Mouse (Mus musculus): Measurements from ENCODE around the gene Itgb8.

Gene Itgb8

DNA sequence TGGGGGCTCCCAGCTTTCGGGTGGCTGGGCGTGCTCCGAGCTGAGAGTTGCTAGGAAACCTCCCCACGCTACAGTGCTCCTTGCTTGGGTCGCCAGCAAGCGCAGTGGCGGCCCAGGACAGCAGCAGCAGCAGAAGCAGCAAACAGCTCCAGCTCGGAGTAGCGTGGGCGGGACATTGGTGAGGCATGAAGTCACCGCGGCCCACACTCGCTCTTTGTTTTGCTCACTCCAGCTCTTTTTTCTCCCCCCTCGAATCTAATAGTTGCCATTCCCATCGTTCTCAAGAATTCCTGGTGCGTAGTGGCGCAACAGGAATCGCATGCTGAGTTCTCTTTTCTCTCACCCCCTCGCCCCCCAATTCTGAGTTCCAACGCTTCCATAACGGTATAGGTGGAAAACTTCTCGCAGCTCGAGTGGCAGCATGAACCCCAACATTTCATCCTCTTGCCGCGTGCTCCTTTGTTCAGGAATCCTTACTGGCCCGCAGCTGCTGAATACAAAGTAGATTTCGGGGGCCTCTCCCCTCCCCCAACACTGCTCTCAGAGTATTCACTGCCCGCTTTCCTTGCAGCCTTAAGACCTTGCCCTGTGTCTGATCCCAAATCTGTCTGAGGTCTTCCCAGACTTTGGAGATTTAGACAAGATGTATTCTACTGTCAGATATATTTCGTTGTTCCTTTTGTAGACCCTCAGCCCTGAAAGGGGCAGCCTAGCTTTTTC is at the start of gene Itgb8:
Gene Itgb8 (minus strand): TSS at position 107 of the 720 bp plus-strand sequence.
- no peak for DNase-seq (ENCODE audit: low spot score)

DNA sequence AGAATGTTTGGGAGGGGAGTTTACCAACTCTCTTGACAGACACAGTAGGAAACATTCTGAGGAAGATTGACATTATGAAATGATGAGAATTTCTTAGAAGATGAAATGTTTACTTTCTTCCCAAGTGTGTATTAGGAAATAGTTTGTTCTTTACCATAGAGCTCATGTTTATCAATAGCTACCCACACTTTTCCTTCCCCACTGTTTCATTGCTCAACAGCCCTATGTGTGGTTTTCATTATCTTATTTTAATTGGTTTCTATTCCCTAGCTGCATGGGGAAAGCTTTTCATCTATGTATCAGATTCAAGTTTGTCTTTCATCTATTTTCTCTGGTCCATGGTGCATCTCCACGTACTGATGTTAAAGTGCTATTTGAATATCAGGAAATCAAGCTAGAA is 37.7 kb upstream of the Itgb8 start:
- no peak for DNase-seq (ENCODE audit: low spot score)

- no peak for DNase-seq (ENCODE audit: low spot score)
Observed at GRCm38 (mm10) chr12:119273605-119274004, 35.0 kb upstream of the Itgb8 start.

DNA sequence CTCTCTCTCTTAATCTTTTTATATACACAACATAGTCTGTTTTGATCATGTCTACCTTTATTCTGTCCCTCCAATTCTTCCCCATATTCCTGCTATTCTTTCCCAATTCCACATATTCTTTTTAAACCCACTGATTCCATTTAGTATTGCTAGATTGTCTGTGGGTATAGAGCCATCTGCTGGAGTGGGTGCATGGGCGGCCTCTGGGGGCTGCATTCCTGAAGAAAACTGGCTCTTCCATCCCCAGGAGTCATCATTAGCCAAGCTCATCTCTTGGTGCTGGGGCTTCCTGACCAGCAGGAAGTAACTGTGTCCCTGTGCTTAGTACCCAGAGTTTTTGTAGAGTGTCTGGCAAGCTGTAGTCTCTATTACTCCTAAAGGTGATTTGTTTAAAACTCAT is 33.4 kb upstream of the Itgb8 start:
- DNase-seq (ENCODE audit: low spot score), result no peak

- no peak for DNase-seq (ENCODE audit: low spot score)
Observed at GRCm38 (mm10) chr12:119270036-119270435, 31.4 kb upstream of the Itgb8 start.

GRCm38 (mm10) chr12:119268723-119269122 is 30.1 kb upstream of the Itgb8 start:
- DNase-seq (ENCODE audit: low spot score), result no peak

- DNase-seq (ENCODE audit: low spot score), result no peak
Observed at GRCm38 (mm10) chr12:119264506-119264905, 25.9 kb upstream of the Itgb8 start.

GRCm38 (mm10) chr12:119248581-119248980 is 10.0 kb upstream of the Itgb8 start:
- DNase-seq (ENCODE audit: low spot score), result no peak

- no peak for DNase-seq (ENCODE audit: low spot score)
Observed at GRCm38 (mm10) chr12:119241071-119241470, 2.5 kb upstream of the Itgb8 start.

DNA sequence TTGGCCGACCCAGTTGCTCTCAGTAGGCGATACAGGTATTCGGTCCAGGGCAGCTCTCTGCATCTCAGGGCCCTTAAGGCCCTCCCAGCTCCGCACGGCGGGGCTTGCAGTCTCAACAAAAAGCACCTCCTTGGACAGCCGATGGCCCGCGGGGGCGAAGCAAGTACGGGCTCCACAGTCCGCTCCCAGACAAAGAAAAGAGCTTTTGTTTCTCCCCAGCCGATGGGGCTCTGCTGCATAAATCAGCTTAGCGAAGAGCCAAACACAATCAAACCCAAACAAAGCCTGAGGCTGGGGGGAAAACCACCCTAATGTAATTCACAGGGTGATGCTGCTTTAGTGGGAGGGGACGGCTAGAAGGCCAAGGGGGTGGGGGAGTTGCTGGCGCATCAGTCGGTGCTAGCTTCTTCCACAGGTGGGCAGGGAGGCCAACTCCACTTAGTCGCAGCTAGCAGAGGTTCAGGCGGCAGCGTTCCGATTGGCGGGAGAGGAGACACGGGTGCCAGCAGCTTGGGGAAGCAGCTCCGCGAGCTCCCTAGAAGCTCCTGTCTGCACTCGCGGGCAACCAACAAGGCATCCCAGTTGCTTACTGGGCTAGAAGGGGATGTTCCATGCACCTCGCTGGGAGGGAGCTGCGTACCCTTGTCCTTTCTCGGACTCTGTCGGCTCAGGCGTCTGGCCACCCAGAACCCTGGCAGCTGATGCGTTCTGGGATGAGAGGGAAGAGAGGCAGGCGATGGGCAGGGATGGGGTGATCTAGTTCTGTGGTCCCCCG is 494 bp downstream of the Itgb8 start:
- DNase-seq (ENCODE audit: low spot score), result no peak

DNA sequence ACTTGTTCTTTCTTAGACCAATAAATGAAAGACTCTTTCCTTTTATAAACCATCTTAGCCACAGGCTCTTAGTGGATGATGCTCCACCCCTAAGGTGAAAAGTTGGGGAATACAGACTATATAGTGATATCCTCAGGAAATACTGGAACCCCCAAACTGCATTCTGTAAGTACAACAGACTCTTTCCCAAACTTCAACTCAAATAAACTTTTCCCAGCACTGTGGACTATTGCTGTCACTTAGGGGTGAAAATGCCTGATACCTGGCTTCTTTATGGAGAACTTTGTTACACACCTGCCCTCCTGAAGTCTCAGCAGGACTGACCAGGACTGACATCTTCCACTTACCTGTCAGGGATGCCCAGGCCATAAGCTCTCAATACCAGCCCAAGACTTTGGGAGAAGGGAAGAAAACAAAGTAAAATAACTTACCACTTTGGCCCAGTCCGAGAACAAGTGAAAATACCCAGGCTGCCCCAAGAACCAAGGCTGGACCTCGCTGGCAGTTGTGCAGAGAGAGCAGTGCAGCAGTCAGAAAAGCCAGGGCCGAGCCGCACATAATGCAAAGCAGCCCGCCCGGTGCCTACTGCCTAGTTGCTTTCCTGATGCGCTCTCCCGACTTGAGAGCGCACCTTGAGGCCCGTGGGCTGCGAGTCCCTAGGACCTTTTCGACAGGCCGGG is 1.2 kb downstream of the Itgb8 start:
- DNase-seq (ENCODE audit: low spot score), result no peak

GRCm38 (mm10) chr12:119231831-119232230 is 6.8 kb downstream of the Itgb8 start:
- no peak for DNase-seq (ENCODE audit: low spot score)

DNA sequence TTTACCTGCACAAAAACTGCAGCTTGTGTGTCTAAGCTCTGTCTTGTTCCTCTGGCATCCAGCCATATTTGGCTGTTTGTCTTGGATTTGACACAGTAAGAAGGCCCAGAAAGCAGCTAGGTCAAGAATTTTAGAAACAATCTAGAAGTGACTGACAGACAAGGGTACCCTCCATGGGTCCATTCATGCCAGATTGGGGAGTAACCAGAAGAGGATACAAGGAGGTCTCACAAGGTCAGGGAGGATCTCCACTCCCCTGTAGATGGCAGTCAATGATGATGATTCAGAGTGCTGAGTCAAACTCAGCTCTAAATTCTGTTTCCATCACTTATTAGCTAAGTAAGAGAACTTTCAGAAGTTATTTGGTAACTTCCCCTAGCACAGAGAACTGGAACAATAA is 8.2 kb downstream of the Itgb8 start:
- DNase-seq (ENCODE audit: low spot score), result no peak

- DNase-seq (ENCODE audit: low spot score), result no peak
Observed at GRCm38 (mm10) chr12:119229601-119230000, 9.0 kb downstream of the Itgb8 start.

- DNase-seq (ENCODE audit: low spot score), result no peak
Observed at GRCm38 (mm10) chr12:119227898-119228297, 10.7 kb downstream of the Itgb8 start.

GRCm38 (mm10) chr12:119224699-119225098 is 13.9 kb downstream of the Itgb8 start:
- DNase-seq (ENCODE audit: low spot score), result no peak

- DNase-seq (ENCODE audit: low spot score), result no peak
Observed at GRCm38 (mm10) chr12:119219409-119219808, 19.2 kb downstream of the Itgb8 start.

DNA sequence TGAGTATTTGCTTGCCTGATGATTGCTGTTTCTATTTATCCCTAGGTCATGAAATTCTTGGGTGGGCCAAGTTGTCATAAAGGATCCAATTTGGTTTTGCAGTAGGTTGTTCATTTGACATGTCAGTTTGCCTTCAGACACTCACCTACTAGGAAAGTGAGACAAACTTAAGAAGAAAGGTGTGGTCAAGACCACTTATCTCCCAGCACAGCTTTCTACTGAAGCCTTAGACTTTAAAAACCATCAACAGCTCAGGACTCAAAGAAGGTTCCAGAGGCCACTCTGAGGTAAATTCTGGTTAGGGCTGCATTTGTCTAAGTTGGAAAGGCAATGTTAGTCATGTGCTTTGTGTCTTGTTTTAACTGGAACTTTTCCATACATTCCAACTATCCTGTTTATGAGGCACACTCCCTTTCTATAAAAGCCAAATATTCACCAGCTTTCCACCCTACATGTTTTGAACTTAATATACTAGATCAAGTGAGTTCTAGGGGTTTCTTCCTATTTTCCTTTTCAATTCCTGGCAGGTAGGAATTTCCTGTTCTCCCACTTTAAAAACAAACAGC is 20.8 kb downstream of the Itgb8 start:
- DNase-seq (ENCODE audit: low spot score), result no peak

DNA sequence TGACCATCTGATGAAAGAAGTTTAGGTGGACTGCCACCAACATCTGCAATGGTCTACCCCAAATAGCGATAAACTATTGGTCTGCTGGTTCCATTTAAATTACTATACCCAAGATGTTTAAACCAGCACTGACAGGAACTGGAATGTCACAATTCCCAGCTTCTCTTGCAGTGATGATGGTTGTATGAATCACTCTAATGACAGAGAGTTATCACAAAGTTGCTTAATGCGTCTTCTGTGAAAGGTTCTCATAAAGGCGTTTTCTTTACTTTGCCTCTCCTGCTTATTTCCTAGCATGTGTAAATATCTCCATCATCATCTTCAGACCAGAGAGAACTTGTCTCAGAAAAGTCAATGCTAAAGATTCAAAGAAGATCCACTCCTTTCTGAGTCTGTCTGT is 23.4 kb downstream of the Itgb8 start:
- no peak for DNase-seq (ENCODE audit: low spot score)

DNA sequence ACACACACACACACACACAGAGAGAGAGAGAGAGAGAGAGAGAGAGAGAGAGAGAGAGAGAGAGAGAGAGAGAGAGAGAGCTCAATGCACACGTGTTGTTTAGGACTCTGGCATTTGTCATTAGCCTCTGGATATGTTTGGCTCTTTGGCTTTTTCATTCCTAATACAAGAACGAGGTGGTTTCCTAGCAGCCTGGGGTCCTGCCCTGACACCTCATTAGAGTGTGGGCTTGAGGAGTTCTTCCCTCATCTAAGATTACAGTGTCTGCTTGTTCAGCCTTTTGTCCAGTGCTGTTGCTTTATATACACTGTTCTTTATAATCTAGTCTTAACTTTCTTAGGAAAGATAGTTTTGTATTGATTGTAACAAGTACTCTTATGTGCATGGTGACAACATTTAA is 27.1 kb downstream of the Itgb8 start:
- DNase-seq (ENCODE audit: low spot score), result no peak

- DNase-seq (ENCODE audit: low spot score), result no peak
Observed at GRCm38 (mm10) chr12:119210590-119210989, 28.0 kb downstream of the Itgb8 start.

DNA sequence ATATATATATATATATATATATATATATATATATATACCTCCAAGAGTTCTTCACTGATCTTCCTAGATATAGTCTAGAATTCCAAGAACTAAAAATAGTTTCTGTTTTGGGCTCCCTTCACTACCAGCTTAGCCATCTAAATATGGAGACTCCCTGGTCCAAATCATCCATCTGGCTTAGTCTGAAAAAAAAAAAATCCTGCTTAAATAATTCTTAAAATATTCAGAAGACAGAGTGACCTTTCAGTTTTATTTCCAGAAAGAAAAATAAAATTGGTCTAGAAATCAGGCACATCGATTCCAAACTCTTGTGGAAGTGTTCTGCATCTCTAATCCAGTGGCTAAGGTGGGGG is 28.6 kb downstream of the Itgb8 start:
- no peak for DNase-seq (ENCODE audit: low spot score)
